Mouse (Mus musculus): ENCODE results near the gene Alk. TPM values are rescaled to one million over a fixed set of nuclear protein-coding genes. Genes with fewer than 3 reads are reported as not detected.
A peak's percentile ranks its signal among the peaks of the same experiment; 100 is the strongest.

Alk gene
- total RNA-seq, 2 experiments from 2014 or later: 7.1 to 7.2 TPM

- peak; percentile 82 to 91 for DNase-seq (ENCODE audit: low spot score in 2 of 2)
These were observed 561.3 kb downstream of the Alk start for GRCm38 (mm10) chr17:72043001-72043666.

- no peak for DNase-seq (ENCODE audit: low spot score in 2 of 2)
These were observed 565.1 kb downstream of the Alk start for GRCm38 (mm10) chr17:72039176-72039948.

- DNase-seq (ENCODE audit: low spot score in 2 of 2): no peak
These were observed 566.1 kb downstream of the Alk start for GRCm38 (mm10) chr17:72038371-72038770.

GRCm38 (mm10) chr17:72030672-72031071 lies 573.8 kb downstream of the Alk start:
- DNase-seq (ENCODE audit: low spot score in 2 of 2): no peak

GRCm38 (mm10) chr17:72023323-72023722 lies 581.1 kb downstream of the Alk start:
- no peak for DNase-seq (ENCODE audit: low spot score in 2 of 2)

- DNase-seq (ENCODE audit: low spot score in 2 of 2): no peak
These were observed 582.4 kb downstream of the Alk start for GRCm38 (mm10) chr17:72021733-72022669.

- no peak for DNase-seq (ENCODE audit: low spot score in 2 of 2)
These were observed 587.1 kb downstream of the Alk start for GRCm38 (mm10) chr17:72017329-72017728.

- DNase-seq (ENCODE audit: low spot score in 2 of 2): peak; percentile 80 to 93
These were observed 589.2 kb downstream of the Alk start for GRCm38 (mm10) chr17:72015253-72015652.

- DNase-seq (ENCODE audit: low spot score in 2 of 2): no peak
These were observed 591.7 kb downstream of the Alk start for GRCm38 (mm10) chr17:72012775-72013174.

GRCm38 (mm10) chr17:72009836-72010235 lies 594.6 kb downstream of the Alk start:
- no peak for DNase-seq (ENCODE audit: low spot score in 2 of 2)

- DNase-seq (ENCODE audit: low spot score in 2 of 2): no peak
These were observed 596.0 kb downstream of the Alk start for GRCm38 (mm10) chr17:72008389-72008788.

GRCm38 (mm10) chr17:72005365-72005764 lies 599.1 kb downstream of the Alk start:
- DNase-seq (ENCODE audit: low spot score in 2 of 2): no peak

- no peak for DNase-seq (ENCODE audit: low spot score in 2 of 2)
These were observed 604.6 kb downstream of the Alk start for GRCm38 (mm10) chr17:71999527-72000482.

GRCm38 (mm10) chr17:71997680-71998079 lies 606.7 kb downstream of the Alk start:
- DNase-seq (ENCODE audit: low spot score in 2 of 2): peak; percentile 9 to 35

- DNase-seq (ENCODE audit: low spot score in 2 of 2): no peak
These were observed 608.9 kb downstream of the Alk start for GRCm38 (mm10) chr17:71995539-71995938.

GRCm38 (mm10) chr17:71994144-71994543 lies 610.3 kb downstream of the Alk start:
- DNase-seq (ENCODE audit: low spot score in 2 of 2): no peak

GRCm38 (mm10) chr17:71993011-71993410 lies 611.4 kb downstream of the Alk start:
- DNase-seq (ENCODE audit: low spot score in 2 of 2): no peak

- DNase-seq (ENCODE audit: low spot score in 2 of 2): no peak
These were observed 613.2 kb downstream of the Alk start for GRCm38 (mm10) chr17:71991260-71991659.

GRCm38 (mm10) chr17:71990176-71990720 lies 614.2 kb downstream of the Alk start:
- DNase-seq (ENCODE audit: low spot score in 2 of 2): no peak
